9 mouse cellular contexts compared by ENCODE assay signal in genomic region chr10:22819871-22820590, GRCm38 (mm10). TPM values are rescaled to one million over a fixed set of nuclear protein-coding genes. Genes with fewer than 3 reads are reported as not detected.
A peak's percentile ranks its signal among the peaks of the same experiment; 100 is the strongest.
DNase-seq lines count a peak whose midpoint lies in the region; ATAC-seq and TF ChIP-seq lines count a peak whose summit lies in the region.
"Had no signal": no experiment of that assay in that cellular context is flagged by ENCODE, and none has a peak within 500 bp of the region (broad histone marks: within the 10 kb centered on the region; RNA-seq: fewer than 3 reads in every experiment).

Gene Tcf21, minus strand, starts transcription at chr10:22820174.

- TF ChIP-seq CTCF in liver, embryonic 14.5 days (IDR thresholded peaks at IDR 0.05; ENCODE audit: low read depth), result no peak
- TF ChIP-seq CTCF in stomach, postnatal 0 days (IDR thresholded peaks at IDR 0.05; ENCODE audit: low read depth), result no peak; the same call in 1 of the 2 replicates
- no peak for TF ChIP-seq CTCF in gastrocnemius, adult 2 months (IDR thresholded peaks at IDR 0.05)

- DNase-seq in adrenal gland, postnatal 25 days, result no peak
- DNase-seq in liver, embryonic 14.5 days (ENCODE audit: low read depth in 3 of 3, low spot score in 3 of 3), result no peak
- peak; percentile 45 for DNase-seq in stomach, postnatal 0 days (ENCODE audit: low spot score)
- DNase-seq in gastrocnemius, adult 2 months, result no peak
- no peak for DNase-seq in layer of hippocampus, adult 9-11 months

- H3K4me1 ChIP-seq in forebrain, embryonic 13.5 days, result peaks cover 6% of the 10 kb centered on the region; the same call in 1 of the 2 replicates
- H3K4me1 ChIP-seq in intestine, embryonic 16.5 days (ENCODE audit: control insufficient read depth, insufficient read depth, low read length), result peaks cover 5% of the 10 kb centered on the region; the same call in 1 of the 2 replicates
- H3K4me1 ChIP-seq in liver, embryonic 14.5 days (replicated peaks; ENCODE audit: control insufficient read depth in 2 of 2, insufficient read depth in 2 of 2, low read length in 1 of 2), result no peaks in the 10 kb centered on the region
- no peaks in the 10 kb centered on the region for H3K4me1 ChIP-seq in stomach, postnatal 0 days (replicated peaks; ENCODE audit: control insufficient read depth, insufficient read depth)

- under 1% methylated on average over 20 of the region's 20 CpGs for WGBS in forebrain, embryonic 13.5 days
- WGBS in intestine, embryonic 16.5 days, result 10% methylated on average over 20 of the region's 20 CpGs
- 3% methylated on average over 20 of the region's 20 CpGs for WGBS in liver, embryonic 14.5 days (ENCODE audit: insufficient replicate concordance)
- 12% methylated on average over 20 of the region's 20 CpGs for WGBS in stomach, postnatal 0 days

- H3K36me3 ChIP-seq in forebrain, embryonic 13.5 days (ENCODE audit: poor library complexity, severe bottlenecking), result no peaks in the 10 kb centered on the region
- H3K36me3 ChIP-seq in intestine, embryonic 16.5 days (ENCODE audit: control insufficient read depth, insufficient read depth, low read length), result no peaks in the 10 kb centered on the region
- H3K36me3 ChIP-seq in liver, embryonic 14.5 days (replicated peaks; ENCODE audit: control insufficient read depth, insufficient read depth, low read depth), result no peaks in the 10 kb centered on the region
- H3K36me3 ChIP-seq in stomach, postnatal 0 days (ENCODE audit: control insufficient read depth, insufficient read depth, low read length), result no peaks in the 10 kb centered on the region
- H3K36me3 ChIP-seq: neural tube, embryonic 13.5 days had no signal

- ATAC-seq in forebrain, embryonic 13.5 days, result no peak
- ATAC-seq in intestine, embryonic 16.5 days, result peak; percentile 73
- ATAC-seq in liver, embryonic 14.5 days (ENCODE audit: insufficient read depth), result no peak
- ATAC-seq in stomach, postnatal 0 days (ENCODE audit: low FRiP score, low TSS enrichment), result peak; percentile 82
- no peak for ATAC-seq in CD4-positive, CD25-positive, alpha-beta regulatory T cell, adult 4 months

- peaks cover 95% of the 10 kb centered on the region for H3K27me3 ChIP-seq in forebrain, embryonic 13.5 days
- peaks cover 16% of the 10 kb centered on the region; the same call in 1 of the 2 replicates for H3K27me3 ChIP-seq in intestine, embryonic 16.5 days (replicated peaks; ENCODE audit: control insufficient read depth, insufficient read depth, low read length)
- H3K27me3 ChIP-seq in liver, embryonic 14.5 days (ENCODE audit: control insufficient read depth, insufficient read depth, low read length), result peaks cover 63% of the 10 kb centered on the region
- H3K27me3 ChIP-seq in stomach, postnatal 0 days (ENCODE audit: control insufficient read depth, insufficient read depth, low read length), result 0 out of 2 replicates have a peak, but pooled peaks cover 4% of the 10 kb centered on the region

- 0 out of 2 replicates have a peak within 1 kb of the TSS, but pooled peaks have one; percentile 7 for H3K4me2 ChIP-seq in forebrain, embryonic 13.5 days
- peak within 1 kb of the TSS; percentile 41 for H3K4me2 ChIP-seq in intestine, embryonic 16.5 days (ENCODE audit: low read depth, low read length)
- H3K4me2 ChIP-seq in liver, embryonic 14.5 days (ENCODE audit: low read depth), result no peak within 1 kb of the TSS
- peak within 1 kb of the TSS; percentile 50 for H3K4me2 ChIP-seq in stomach, postnatal 0 days (replicated peaks; ENCODE audit: low read depth)
- H3K4me2 ChIP-seq: neural tube, embryonic 13.5 days had no signal

- no peak within 1 kb of the TSS for H3K4me3 ChIP-seq in forebrain, embryonic 13.5 days
- peak within 1 kb of the TSS; percentile 66 for H3K4me3 ChIP-seq in intestine, embryonic 16.5 days (ENCODE audit: low read length)
- H3K4me3 ChIP-seq in liver, embryonic 14.5 days (ENCODE audit: insufficient read depth in 1 of 2, low read depth in 2 of 2, low read length in 2 of 2), result peak within 1 kb of the TSS; percentile 14 to 23
- H3K4me3 ChIP-seq in stomach, postnatal 0 days (ENCODE audit: low read depth, low read length), result peak within 1 kb of the TSS; percentile 61
- H3K4me3 ChIP-seq in gastrocnemius, adult 2 months, result no peak within 1 kb of the TSS
- H3K4me3 ChIP-seq: neural tube, embryonic 13.5 days had no signal

- TF ChIP-seq EP300 in liver, embryonic 14.5 days (IDR thresholded peaks at IDR 0.05; ENCODE audit: low read depth), result no peak
- no peak for TF ChIP-seq EP300 in stomach, postnatal 0 days (optimal IDR thresholded peaks at IDR 0.05)

- no peak within 1 kb of the TSS for H3K27ac ChIP-seq in forebrain, embryonic 13.5 days
- peak within 1 kb of the TSS; percentile 95 for H3K27ac ChIP-seq in intestine, embryonic 16.5 days (ENCODE audit: low read length)
- H3K27ac ChIP-seq in liver, embryonic 14.5 days, result no peak within 1 kb of the TSS
- peak within 1 kb of the TSS; percentile 94 for H3K27ac ChIP-seq in stomach, postnatal 0 days (replicated peaks)
- no peak within 1 kb of the TSS for H3K27ac ChIP-seq in gastrocnemius, adult 2 months
- H3K27ac ChIP-seq: neural tube, embryonic 13.5 days had no signal

- intact Hi-C loops in gastrocnemius, adult 2 months (cut with DNase I), result no loop called here

- H3K9ac ChIP-seq in forebrain, embryonic 13.5 days, result no peak within 1 kb of the TSS
- H3K9ac ChIP-seq in intestine, embryonic 16.5 days (ENCODE audit: low read depth, low read length), result peak within 1 kb of the TSS; percentile 88
- no peak within 1 kb of the TSS for H3K9ac ChIP-seq in liver, embryonic 14.5 days (replicated peaks)
- H3K9ac ChIP-seq in stomach, postnatal 0 days (ENCODE audit: low read length), result peak within 1 kb of the TSS; percentile 86
- H3K9ac ChIP-seq: neural tube, embryonic 13.5 days had no signal

- H3K9me3 ChIP-seq in forebrain, embryonic 13.5 days (replicated peaks), result no peaks in the 10 kb centered on the region
- no peaks in the 10 kb centered on the region for H3K9me3 ChIP-seq in intestine, embryonic 16.5 days (ENCODE audit: control insufficient read depth, low read length)
- no peaks in the 10 kb centered on the region for H3K9me3 ChIP-seq in liver, embryonic 14.5 days (ENCODE audit: control insufficient read depth, low read length)
- H3K9me3 ChIP-seq in stomach, postnatal 0 days (ENCODE audit: control insufficient read depth, low read length), result no peaks in the 10 kb centered on the region
- H3K9me3 ChIP-seq: neural tube, embryonic 13.5 days had no signal

RNA-seq across cellular contexts. Expression of gene Tcf21, which starts in this region (rescaled TPM):
- 10.2 and 11.7 TPM in 2 replicates for total RNA-seq in adrenal gland, postnatal 25 days (2021)
- polyA plus RNA-seq in forebrain, embryonic 13.5 days (2015; fragmentation: Nextera tagmentation; extraction: Ambion mirVana), result 0.25 and 0.37 TPM in 2 replicates
- 133 and 145 TPM in 2 replicates for polyA plus RNA-seq in intestine, embryonic 16.5 days (2015; fragmentation: Nextera tagmentation; extraction: Ambion mirVana)
- 4.5 and 5.2 TPM in 2 replicates for polyA plus RNA-seq in liver, embryonic 14.5 days (2012; rRNA removed)
- 4.2 TPM in 2 replicates for polyA plus RNA-seq in liver, embryonic 14.5 days (2014; fragmentation: Nextera tagmentation; extraction: Ambion mirVana)
- 95.3 and 95.5 TPM in 2 replicates for polyA plus RNA-seq in stomach, postnatal 0 days (2015; fragmentation: Nextera tagmentation; extraction: Ambion mirVana)
- not detected for total RNA-seq in gastrocnemius, adult 2 months (2021)
- polyA plus RNA-seq in CD4-positive, CD25-positive, alpha-beta regulatory T cell, adult 4 months (2017; shearing (Covaris generic)), result under 1 TPM in 1 of 2 experiments, not detected in 1; 0.17 TPM

Comparison
In these comparisons a context has a peak if more than half of its experiments do, and no peak if none do; other contexts are left out.
1. RNA of gene Tcf21 (total RNA-seq): 10.2 to 11.7 TPM in adrenal gland, postnatal 25 days; not detected in gastrocnemius, adult 2 months; every median in the first group is over 10 times any median in the second.
2. RNA of gene Tcf21 (polyA plus RNA-seq): 133 to 145 TPM in intestine, embryonic 16.5 days and 95.3 to 95.5 TPM in stomach, postnatal 0 days; 4.2 to 5.2 TPM in liver, embryonic 14.5 days, 0.25 to 0.37 TPM in forebrain, embryonic 13.5 days and 0.17 TPM in CD4-positive, CD25-positive, alpha-beta regulatory T cell, adult 4 months; every median in the first group is over 10 times any median in the second.
3. ATAC-seq: peak in intestine, embryonic 16.5 days (single experiment) and stomach, postnatal 0 days (single experiment); none in forebrain, embryonic 13.5 days (single experiment), liver, embryonic 14.5 days (single experiment) and CD4-positive, CD25-positive, alpha-beta regulatory T cell, adult 4 months (single experiment).
4. H3K27ac ChIP-seq: peak in intestine, embryonic 16.5 days (single experiment) and stomach, postnatal 0 days (single experiment); none in forebrain, embryonic 13.5 days (single experiment), liver, embryonic 14.5 days (single experiment) and gastrocnemius, adult 2 months (single experiment).
5. H3K4me3 ChIP-seq: peak in intestine, embryonic 16.5 days (single experiment), liver, embryonic 14.5 days (2 of 2) and stomach, postnatal 0 days (single experiment); none in forebrain, embryonic 13.5 days (single experiment) and gastrocnemius, adult 2 months (single experiment).
6. H3K9ac ChIP-seq: peak in intestine, embryonic 16.5 days (single experiment) and stomach, postnatal 0 days (single experiment); none in forebrain, embryonic 13.5 days (single experiment) and liver, embryonic 14.5 days (single experiment).